Mouse (Mus musculus) liver, adult 2 months (tissue): ENCODE results near the gene Glcci1. TPM values are rescaled to one million over a fixed set of nuclear protein-coding genes. Genes with fewer than 3 reads are reported as not detected.

ENCODE experiments used
- DNase-seq: peaks from one replicate; pipeline ENCODE4 v3.0.0-alpha.2; 2011; ENCODE audit warnings: low read depth, low spot score; ENCODE audit errors: extremely low read depth
- H3K27ac ChIP-seq: fragments of 200-500 bp; replicated peaks from 2 replicates; pipeline ENCODE4 v1.5.1; 2012; ENCODE audit warnings: low read depth, mild to moderate bottlenecking, control low read depth, inconsistent platforms, low read length; ENCODE audit not compliant: insufficient read depth
- H3K27me3 ChIP-seq: fragments of 200-500 bp; 2 replicates; pipeline ENCODE4 v1.6.1; 2012; ENCODE audit warnings: mild to moderate bottlenecking, moderate library complexity, low read length, inconsistent platforms; ENCODE audit not compliant: control insufficient read depth, insufficient read depth
- H3K36me3 ChIP-seq: fragments of 200-500 bp; 2 replicates; pipeline ENCODE4 v1.6.1; 2012; ENCODE audit warnings: low read length, inconsistent platforms; ENCODE audit not compliant: control insufficient read depth, insufficient read depth
- H3K4me1 ChIP-seq: fragments of 200-500 bp; 2 replicates; pipeline ENCODE4 v1.6.1; 2011; ENCODE audit warnings: low read length; ENCODE audit not compliant: control insufficient read depth, insufficient read depth
- H3K4me3 ChIP-seq: fragments of 200-500 bp; 2 replicates; pipeline ENCODE4 v1.5.1; 2011; ENCODE audit warnings: low read depth, mild to moderate bottlenecking, control low read depth, low read length, moderate library complexity; ENCODE audit not compliant: insufficient read depth
- H3K79me2 ChIP-seq: fragments of 200-500 bp; 2 replicates; pipeline ENCODE4 v1.6.1; 2012; ENCODE audit warnings: inconsistent platforms, mild to moderate bottlenecking, low read length, moderate library complexity; ENCODE audit not compliant: control insufficient read depth, insufficient read depth
- H3K9ac ChIP-seq: fragments of 200-500 bp; 2 replicates; pipeline ENCODE4 v1.6.1; 2012; ENCODE audit warnings: low read depth, mild to moderate bottlenecking, control low read depth, inconsistent platforms, low read length
- CTCF ChIP-seq: fragments of 200-500 bp; IDR thresholded peaks from 2 replicates; pipeline ENCODE4 v1.5.1; 2011; ENCODE audit warnings: low read depth, low read length, control low read depth
- POLR2A ChIP-seq: fragments of 200-500 bp; IDR thresholded peaks from 2 replicates; pipeline ENCODE4 v1.6.1; 2011; ENCODE audit warnings: low read length, control low read depth; ENCODE audit not compliant: insufficient read depth; ENCODE audit errors: extremely low read depth
- WGBS: fragments of 180-500 bp; shearing (Covaris S2); methylation state at CpG from one replicate; pipeline ENCODE4 v1.1.7; 2018; 5-methylcytosine and 5-hydroxymethylcytosine counted together
- polyA plus RNA-seq: library from polyadenylated mRNA; depleted of rRNA; stranded (reverse); fragments of >200 nt; gene quantifications from 2 replicates; pipeline ENCODE4 v1.2.3, GENCODE M21; 2012
- total RNA-seq: library from RNA; depleted of rRNA; stranded (reverse); fragments of >200 nt; gene quantifications from 2 replicates; pipeline ENCODE4 v1.2.3, GENCODE M21; 2014

Gene Glcci1
- total and polyA plus RNA-seq, 2 experiments = 1.5 to 2.1 TPM

- DNase-seq = no peak
- no peak overlapping the region for H3K9ac ChIP-seq
- H3K79me2 ChIP-seq = no peaks in the 10 kb centered on the region
- no peaks in the 10 kb centered on the region for H3K4me1 ChIP-seq
- no peak for TF ChIP-seq CTCF
- WGBS = 90% methylated on average over 6 of the region's 6 CpGs
- H3K27ac ChIP-seq = no peak overlapping the region
- H3K36me3 ChIP-seq = no peaks in the 10 kb centered on the region
- no peak overlapping the region for H3K4me3 ChIP-seq
- H3K27me3 ChIP-seq = no peaks in the 10 kb centered on the region
Observed at GRCm38 (mm10) chr6:8497868-8498257, 11.5 kb upstream of the Glcci1 start.

- Histone ChIP-seq H3K4me3 (no peak overlapping the region), H3K4me1 (no peaks in the 10 kb centered on the region), H3K27ac (no peak overlapping the region), H3K27me3 (no peaks in the 10 kb centered on the region), H3K36me3 (no peaks in the 10 kb centered on the region), H3K9ac (no peak overlapping the region), H3K79me2 (no peaks in the 10 kb centered on the region)
- DNase-seq = no peak
- TF ChIP-seq CTCF (no peak), POLR2A (no peak)
- WGBS = 90% methylated on average over 3 of the region's 3 CpGs
Observed at GRCm38 (mm10) chr6:8498961-8499360, 10.4 kb upstream of the Glcci1 start.

GRCm38 (mm10) chr6:8503953-8504352 is 5.4 kb upstream of the Glcci1 start:
- Histone ChIP-seq H3K36me3 (no peaks in the 10 kb centered on the region), H3K27ac (no peak overlapping the region), H3K27me3 (no peaks in the 10 kb centered on the region), H3K79me2 (no peaks in the 10 kb centered on the region), H3K4me1 (peaks cover 1% of the 10 kb centered on the region; the same call in 1 of the 2 replicates), H3K4me3 (no peak overlapping the region), H3K9ac (no peak overlapping the region)
- DNase-seq = no peak
- TF ChIP-seq POLR2A = no peak
- no peak for TF ChIP-seq CTCF
- 52% methylated on average over 3 of the region's 3 CpGs for WGBS

GRCm38 (mm10) chr6:8504521-8505228 is 4.7 kb upstream of the Glcci1 start:
- Histone ChIP-seq H3K4me3 (no peak overlapping the region), H3K27me3 (no peaks in the 10 kb centered on the region), H3K36me3 (no peaks in the 10 kb centered on the region), H3K4me1 (peaks cover 1% of the 10 kb centered on the region; the same call in 1 of the 2 replicates), H3K27ac (no peak overlapping the region), H3K9ac (no peak overlapping the region), H3K79me2 (no peaks in the 10 kb centered on the region)
- no peak for DNase-seq
- TF ChIP-seq CTCF = no peak
- TF ChIP-seq POLR2A = no peak
- WGBS = 83% methylated on average over 6 of the region's 6 CpGs

GRCm38 (mm10) chr6:8506631-8507030 is 2.8 kb upstream of the Glcci1 start:
- peak; percentile 76 for DNase-seq
- TF ChIP-seq POLR2A = no peak
- TF ChIP-seq CTCF = no peak
- peaks cover 3% of the 10 kb centered on the region; the same call in 1 of the 2 replicates for H3K79me2 ChIP-seq
- H3K9ac ChIP-seq = no peak overlapping the region
- no peaks in the 10 kb centered on the region for H3K36me3 ChIP-seq
- H3K27ac ChIP-seq = no peak overlapping the region
- no peak overlapping the region for H3K4me3 ChIP-seq
- H3K4me1 ChIP-seq = peaks cover 7% of the 10 kb centered on the region; the same call in 1 of the 2 replicates
- no peaks in the 10 kb centered on the region for H3K27me3 ChIP-seq

GRCm38 (mm10) chr6:8508883-8509536 is 390 bp upstream of the Glcci1 start:
- no peaks in the 10 kb centered on the region; the same call in 1 of the 2 replicates for H3K36me3 ChIP-seq
- peak; percentile 97 for DNase-seq
- H3K79me2 ChIP-seq = peaks cover 6% of the 10 kb centered on the region; the same call in 1 of the 2 replicates
- H3K4me3 ChIP-seq = peak overlapping the region; percentile 80
- under 1% methylated on average over 56 of the region's 56 CpGs for whole genome bisulfite sequencing
- peaks cover 7% of the 10 kb centered on the region; the same call in 1 of the 2 replicates for H3K4me1 ChIP-seq
- H3K9ac ChIP-seq = peak overlapping the region; percentile 97
- TF ChIP-seq POLR2A (peak; percentile 93), CTCF (no peak)
- H3K27ac ChIP-seq = peak overlapping the region; percentile 95
- H3K27me3 ChIP-seq = no peaks in the 10 kb centered on the region
